Mouse (Mus musculus): ENCODE measurements around the gene Tiam2. TPM values are rescaled to one million over a fixed set of nuclear protein-coding genes. Genes with fewer than 3 reads are reported as not detected.

The Tiam2 gene
- polyA plus RNA-seq (2017; shearing (Covaris generic)): 1 to 10 TPM; 1.0 to 1.7 TPM

DNA sequence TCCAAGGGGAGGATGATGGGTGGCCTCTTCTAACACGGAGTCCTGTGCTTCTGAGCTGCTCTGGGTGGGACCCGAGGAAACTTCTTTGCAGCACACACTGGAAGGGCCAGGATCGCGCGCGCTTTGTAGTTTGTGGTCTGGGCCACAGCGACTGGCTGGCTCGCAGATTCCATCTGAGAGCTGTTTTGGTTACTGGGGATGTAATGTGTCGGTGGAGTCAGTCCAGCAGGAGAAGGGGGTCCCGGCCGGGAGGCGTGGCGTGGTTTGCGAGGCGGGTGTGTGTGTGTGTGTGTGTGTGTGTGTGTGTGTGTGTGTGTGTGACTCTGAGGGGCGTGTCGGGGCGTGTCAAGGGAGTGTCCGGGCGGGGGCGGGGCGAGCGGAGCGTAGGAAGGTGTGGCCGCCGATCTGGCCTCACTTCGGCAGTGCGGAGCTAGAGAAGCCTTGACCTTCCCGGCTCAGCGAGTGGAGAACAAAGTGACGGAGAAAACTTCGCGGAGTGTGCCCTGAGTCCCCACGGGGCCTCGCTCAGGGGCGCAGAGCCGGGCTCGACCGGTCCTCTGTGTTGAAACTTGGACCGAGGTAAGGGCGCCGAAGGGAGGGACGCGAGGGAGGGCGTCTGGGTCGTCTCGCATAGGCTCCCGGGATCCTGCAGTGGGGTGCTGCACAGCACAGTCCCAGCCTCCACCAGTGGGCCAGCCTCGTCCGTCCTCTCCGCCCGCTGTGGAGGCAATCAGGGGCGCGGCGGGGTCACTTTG, at the start of gene Tiam2:
TSS of gene Tiam2 (plus strand) at position 426 of the 755 bp plus-strand sequence.
- no peak for ATAC-seq

DNA sequence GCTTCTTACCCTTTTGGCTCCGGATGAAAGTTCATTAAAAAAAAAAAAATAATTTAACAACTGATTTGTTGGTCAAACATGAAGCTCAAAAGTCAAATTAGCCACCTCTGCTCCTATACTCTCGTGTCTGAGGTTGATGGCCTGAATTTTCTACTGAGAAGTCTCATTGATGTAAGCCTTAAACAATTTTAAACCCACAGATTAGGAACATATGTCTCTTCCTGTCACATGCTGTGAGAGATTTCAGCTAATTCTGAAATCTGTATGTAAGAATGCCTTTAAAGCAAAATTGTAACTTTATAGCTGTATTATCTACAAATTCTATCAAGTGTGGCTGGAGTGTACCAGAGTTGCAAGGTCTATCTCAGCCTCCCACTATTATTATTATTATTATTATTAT, 46.1 kb upstream of the Tiam2 start:
- no peak for ATAC-seq

DNA sequence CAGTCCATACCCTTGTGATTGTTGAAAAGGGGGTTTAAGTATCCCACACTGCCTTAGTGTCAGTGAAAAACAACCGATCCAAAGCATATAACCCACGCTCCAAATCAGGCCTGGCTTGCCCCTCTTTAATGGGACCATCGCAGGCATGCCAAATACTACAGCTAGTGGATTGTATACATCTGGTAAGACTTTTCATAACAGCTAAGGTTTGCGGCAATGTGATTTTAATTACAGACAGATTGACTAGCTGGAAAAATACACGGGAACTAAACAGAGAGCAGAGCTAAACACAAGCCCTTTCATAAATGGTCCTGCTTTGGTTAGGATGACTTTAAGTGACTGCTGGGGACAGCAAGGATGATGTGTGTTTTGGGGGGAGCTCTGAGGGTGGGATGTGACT, 44.4 kb upstream of the Tiam2 start:
- no peak for ATAC-seq

GRCm38 (mm10) chr17:3285030-3285671, 41.2 kb upstream of the Tiam2 start:
- ATAC-seq: no peak

DNA sequence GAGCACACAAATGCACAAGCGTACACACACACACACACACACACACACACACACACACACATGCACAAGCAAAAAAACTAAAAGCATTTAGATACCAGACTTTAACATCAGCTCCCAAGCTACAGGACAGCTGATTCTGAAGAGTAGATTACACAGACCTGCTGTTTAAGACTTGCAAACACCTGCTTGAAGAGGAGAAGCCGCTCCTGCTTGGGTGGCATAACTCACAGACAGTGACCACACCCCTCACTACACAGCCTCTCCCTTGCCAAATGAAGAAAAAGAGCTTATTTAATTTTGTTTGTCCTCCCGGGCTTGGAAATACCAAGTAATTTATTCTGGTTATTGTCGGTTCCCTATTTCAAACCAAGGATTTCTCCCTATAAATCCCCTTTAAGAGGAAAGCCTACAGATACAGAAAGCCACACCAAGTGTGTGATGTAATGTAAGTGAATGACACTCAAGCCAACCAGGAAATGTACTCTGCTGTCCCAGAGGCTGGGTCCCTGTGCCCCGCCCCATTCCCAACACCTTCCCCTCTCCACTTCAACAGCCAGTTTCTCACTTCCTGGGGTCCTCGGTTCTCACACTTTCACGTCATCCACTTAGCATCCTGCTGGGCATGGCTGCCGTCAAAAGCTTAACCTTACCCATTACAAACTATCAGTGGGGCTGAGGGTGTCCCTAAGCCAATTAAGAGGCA, 40.1 kb upstream of the Tiam2 start:
- ATAC-seq: no peak

- peak; percentile 46 for ATAC-seq
Measured at GRCm38 (mm10) chr17:3288341-3288740, 38.0 kb upstream of the Tiam2 start.

DNA sequence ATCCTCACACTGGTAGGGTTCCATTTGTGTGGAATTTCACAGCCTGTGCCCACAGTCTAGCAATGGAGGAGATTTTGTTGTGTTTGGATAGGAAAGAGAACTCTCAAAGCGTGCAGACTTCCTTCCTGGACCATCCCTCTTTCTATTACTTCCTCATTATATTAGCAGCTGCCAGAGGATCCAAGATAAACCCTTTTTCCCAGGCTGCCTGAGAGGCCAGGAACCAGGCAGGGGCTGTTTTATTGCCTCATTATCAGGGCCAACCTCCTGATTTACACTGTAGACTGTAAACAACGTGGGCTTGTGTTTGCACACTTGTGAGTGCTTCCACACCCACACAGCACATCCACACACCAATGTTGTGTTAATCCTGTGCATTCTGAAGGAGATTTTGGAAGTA, 31.3 kb upstream of the Tiam2 start:
- ATAC-seq: no peak

GRCm38 (mm10) chr17:3299487-3299886, 26.9 kb upstream of the Tiam2 start:
- no peak for ATAC-seq

GRCm38 (mm10) chr17:3305926-3306325, 20.4 kb upstream of the Tiam2 start:
- ATAC-seq: no peak

- peak; percentile 89 for ATAC-seq
Measured at GRCm38 (mm10) chr17:3313711-3314624, 12.4 kb upstream of the Tiam2 start.

DNA sequence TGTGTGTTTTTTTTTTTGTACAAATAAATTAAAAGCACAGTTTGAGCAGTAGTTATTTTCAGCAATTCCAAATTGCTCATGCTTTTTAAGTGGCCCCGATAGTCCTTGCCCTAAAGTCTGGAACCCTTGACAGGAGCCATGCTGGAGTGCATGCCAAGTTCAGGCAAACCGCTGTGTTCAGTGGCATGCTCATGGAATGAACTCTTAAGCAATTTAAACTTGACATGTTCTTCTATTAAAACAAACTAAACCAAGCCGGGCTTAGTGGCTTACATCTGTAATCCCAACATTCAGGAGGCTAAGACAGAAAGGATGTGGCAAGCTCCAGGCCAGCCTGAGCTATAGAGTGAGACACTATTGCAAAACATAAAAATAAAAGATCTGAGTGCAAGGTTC, 11.8 kb upstream of the Tiam2 start:
- no peak for ATAC-seq

DNA sequence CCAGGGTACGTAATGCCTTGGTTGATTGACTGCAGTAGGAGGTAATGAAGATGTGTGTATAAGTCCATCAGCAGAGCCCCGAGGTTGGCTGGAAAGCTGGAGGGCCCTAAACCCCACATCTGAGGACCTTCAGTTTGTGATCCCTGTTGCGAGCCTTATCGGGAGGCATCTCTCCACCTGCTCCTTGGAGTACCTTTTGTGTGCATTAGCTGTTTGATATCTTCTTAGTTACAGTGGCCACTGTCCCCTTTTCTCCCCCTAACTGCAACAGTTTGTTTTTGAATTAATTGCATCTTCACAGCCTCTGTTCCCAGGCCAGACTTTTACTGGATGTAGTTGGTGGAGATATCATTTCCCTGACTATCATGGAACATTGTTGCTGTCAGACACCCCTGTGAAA, 10.8 kb upstream of the Tiam2 start:
- no peak for ATAC-seq

GRCm38 (mm10) chr17:3326903-3327279, 518 bp downstream of the Tiam2 start:
- no peak for ATAC-seq

- ATAC-seq: no peak
Measured at GRCm38 (mm10) chr17:3327335-3327734, 962 bp downstream of the Tiam2 start.

DNA sequence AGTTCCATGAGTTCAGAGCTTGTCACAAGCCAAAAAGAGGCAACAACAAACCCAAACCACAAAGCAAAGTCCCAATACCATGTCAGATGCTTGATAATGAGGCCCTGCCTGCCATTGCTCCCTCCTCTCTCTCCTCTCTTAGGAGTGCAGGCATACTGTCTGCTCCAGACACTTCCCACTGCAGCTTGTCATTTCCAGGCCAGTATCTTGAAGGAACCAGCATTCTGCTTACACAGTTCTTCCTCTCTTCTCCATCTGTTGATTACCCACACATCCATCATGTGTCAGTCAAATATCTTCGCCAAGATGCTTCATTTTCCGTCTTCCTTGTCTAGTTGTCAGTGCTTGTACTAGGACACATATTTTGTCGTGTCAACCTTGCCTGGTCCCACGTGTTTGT, 2.4 kb downstream of the Tiam2 start:
- no peak for ATAC-seq

GRCm38 (mm10) chr17:3329429-3329828, 3.1 kb downstream of the Tiam2 start:
- ATAC-seq: no peak

DNA sequence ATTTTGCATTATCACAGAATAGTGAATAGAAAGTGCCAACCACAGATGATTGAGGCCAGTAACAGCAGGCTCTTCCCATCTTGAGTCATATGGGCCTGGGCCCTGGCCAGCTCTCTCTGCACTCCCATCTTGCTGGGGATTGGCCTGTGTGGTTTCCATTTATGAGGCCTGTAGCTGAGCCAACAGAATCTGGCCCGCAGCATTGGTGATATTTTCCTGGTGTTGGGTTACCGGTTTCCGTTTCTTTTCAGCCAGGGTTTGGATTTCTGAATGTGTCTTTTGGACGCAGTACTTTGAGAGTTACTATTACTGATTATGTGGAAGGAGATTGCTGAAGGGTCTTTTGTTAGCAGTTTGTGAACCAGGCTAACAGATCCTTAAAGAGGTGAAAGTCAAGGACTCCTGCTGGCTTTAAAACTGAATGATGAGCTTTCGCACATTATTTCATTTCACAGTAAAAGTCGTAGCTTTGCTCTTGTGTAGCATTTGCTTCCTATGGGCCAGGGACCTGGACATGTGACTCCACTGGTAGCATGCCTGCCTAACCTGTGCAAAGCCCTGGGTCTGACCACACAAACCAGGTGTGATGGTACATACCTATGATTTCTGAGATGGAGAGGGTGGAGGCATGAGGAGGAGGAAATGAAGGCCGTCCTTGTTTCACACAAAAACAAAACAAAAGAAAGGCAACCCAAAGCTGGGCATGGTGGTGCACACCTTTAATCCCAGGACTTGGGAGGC, 5.5 kb downstream of the Tiam2 start:
- no peak for ATAC-seq

DNA sequence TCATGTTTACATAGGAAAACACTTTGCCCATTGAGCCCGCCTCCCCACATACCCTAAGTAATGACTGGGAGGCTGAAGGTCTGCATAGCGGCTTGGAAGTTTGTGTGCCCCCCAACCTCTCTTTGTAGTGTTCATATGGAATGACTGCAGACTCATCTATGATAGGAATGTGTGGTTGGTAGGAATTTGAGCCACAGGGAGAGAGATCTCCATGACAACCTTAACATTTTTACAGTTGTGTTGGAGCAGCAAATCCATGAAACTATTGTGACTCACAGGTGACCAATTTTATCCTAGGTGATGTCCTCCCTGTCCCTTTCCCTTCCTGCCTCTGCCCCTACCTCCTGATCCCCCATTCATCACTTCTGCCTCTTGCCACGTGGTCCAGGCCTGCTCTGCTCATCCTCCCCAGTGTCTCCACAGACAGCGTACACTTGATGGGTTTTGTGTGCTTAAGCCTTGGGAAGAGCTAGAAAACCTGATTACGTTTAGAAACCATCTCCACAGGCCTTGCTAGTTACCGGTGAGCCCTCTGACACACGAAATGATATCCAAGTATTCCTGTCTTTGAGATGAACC, 9.9 kb downstream of the Tiam2 start:
- ATAC-seq: no peak

- ATAC-seq: no peak
Measured at GRCm38 (mm10) chr17:3336887-3337524, 10.6 kb downstream of the Tiam2 start.

DNA sequence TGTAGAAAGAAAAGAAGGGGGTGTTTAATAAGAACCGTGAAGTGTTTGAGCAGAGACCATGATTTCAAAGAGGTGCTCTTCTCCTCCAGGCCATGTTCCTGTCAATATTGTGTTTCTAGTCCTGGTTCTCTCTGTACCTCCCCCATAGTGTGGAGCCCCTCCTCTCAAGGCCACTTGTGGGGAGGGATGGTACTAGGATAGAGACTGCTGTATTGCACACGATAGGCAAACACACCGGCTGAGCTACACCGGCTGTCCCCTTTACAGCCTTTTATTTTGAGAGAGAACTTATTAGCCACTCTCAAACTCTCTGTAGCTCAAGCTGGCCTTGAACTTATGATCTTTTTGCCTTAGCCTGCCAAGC, 11.1 kb downstream of the Tiam2 start:
- ATAC-seq: no peak

DNA sequence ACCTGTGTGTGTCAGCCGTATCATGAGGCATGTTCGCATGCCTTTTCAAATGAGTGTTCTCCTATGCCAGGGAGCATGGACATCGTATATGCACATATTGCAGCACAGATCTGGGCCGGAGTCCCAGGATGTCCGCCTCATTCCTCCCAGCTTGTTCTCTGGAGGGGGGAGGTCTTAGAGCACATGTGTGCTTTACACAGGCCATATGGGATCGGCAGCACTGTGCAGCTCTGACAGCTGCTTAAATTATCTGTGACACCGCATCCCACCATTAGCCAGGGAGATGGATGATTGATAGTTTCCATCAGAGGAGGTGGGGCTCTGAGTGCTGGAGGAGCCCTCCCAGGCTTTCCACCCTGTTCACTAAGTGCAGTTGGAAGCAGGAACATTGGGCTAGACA, 12.4 kb downstream of the Tiam2 start:
- no peak for ATAC-seq

Measured in activated CD4-positive, CD25-positive, alpha-beta regulatory T cell, adult 4 months (primary cell).